Comparison of ENCODE assay signal across 11 mouse cellular contexts in genomic region chr5:89500182-89500581, GRCm38 (mm10). TPM values are rescaled to one million over a fixed set of nuclear protein-coding genes. Genes with fewer than 3 reads are reported as not detected.
DNase-seq lines count a peak whose midpoint lies in the region; ATAC-seq and TF ChIP-seq lines count a peak whose summit lies in the region.
"Had no signal": no experiment of that assay in that cellular context is flagged by ENCODE, and none has a peak within 500 bp of the region (broad histone marks: within the 10 kb centered on the region; RNA-seq: fewer than 3 reads in every experiment).

No protein-coding gene starts in this region.

- no peak for ATAC-seq in CD4-positive, CD25-positive, alpha-beta regulatory T cell, adult 4 months
- no peak for ATAC-seq in liver, embryonic 14.5 days (ENCODE audit: insufficient read depth)

- TF ChIP-seq EP300 in liver, embryonic 14.5 days (IDR thresholded peaks at IDR 0.05; ENCODE audit: low read depth): no peak

- H3K4me2 ChIP-seq in liver, embryonic 14.5 days (ENCODE audit: low read depth): no peak overlapping the region
- H3K4me2 ChIP-seq: lung, embryonic 15.5 days had no signal

- no peak overlapping the region for H3K4me3 ChIP-seq in liver, embryonic 14.5 days (ENCODE audit: insufficient read depth in 1 of 2, low read depth in 2 of 2, low read length in 2 of 2)
- H3K4me3 ChIP-seq: lung, embryonic 15.5 days had no signal

- WGBS in liver, embryonic 14.5 days (ENCODE audit: insufficient replicate concordance): 37% methylated on average over 6 of the region's 6 CpGs

- H3K4me1 ChIP-seq in liver, embryonic 14.5 days (replicated peaks; ENCODE audit: control insufficient read depth in 2 of 2, insufficient read depth in 2 of 2, low read length in 1 of 2): no peaks in the 10 kb centered on the region
- H3K4me1 ChIP-seq: lung, embryonic 15.5 days had no signal

- H3K27ac ChIP-seq in liver, embryonic 14.5 days: no peak overlapping the region
- H3K27ac ChIP-seq: lung, embryonic 15.5 days had no signal

- H3K9ac ChIP-seq in liver, embryonic 14.5 days (replicated peaks): no peak overlapping the region
- H3K9ac ChIP-seq: lung, embryonic 15.5 days had no signal

- no peaks in the 10 kb centered on the region for H3K9me3 ChIP-seq in liver, embryonic 14.5 days (ENCODE audit: control insufficient read depth, low read length)
- H3K9me3 ChIP-seq: lung, embryonic 15.5 days had no signal

- peak; percentile 3 for DNase-seq in CD4-positive, CD25-positive, alpha-beta regulatory T cell, adult 2 months (ENCODE audit: low read depth, low spot score)
- DNase-seq in right cerebral cortex, postnatal 14 days: peak; percentile 5
- no peak for DNase-seq in right cerebral cortex, postnatal 4 days
- DNase-seq in liver, embryonic 14.5 days (ENCODE audit: low read depth in 3 of 3, low spot score in 3 of 3): peak in 1 of 3 experiments; percentile 6
- no peak for DNase-seq in frontal cortex, postnatal 25 days (ENCODE audit: low spot score in 2 of 2)
- DNase-seq in thymus, postnatal 36 days: no peak
- no peak for DNase-seq in B cell, adult 2 months

- H3K36me3 ChIP-seq in liver, embryonic 14.5 days (replicated peaks; ENCODE audit: control insufficient read depth, insufficient read depth, low read depth): no peaks in the 10 kb centered on the region
- H3K36me3 ChIP-seq: lung, embryonic 15.5 days had no signal

- TF ChIP-seq CTCF in liver, embryonic 14.5 days (IDR thresholded peaks at IDR 0.05; ENCODE audit: low read depth): peak; percentile 56

- no peaks in the 10 kb centered on the region for H3K27me3 ChIP-seq in liver, embryonic 14.5 days (ENCODE audit: control insufficient read depth, insufficient read depth, low read length)
- H3K27me3 ChIP-seq: lung, embryonic 15.5 days had no signal

RNA-seq across cellular contexts. Expression of gene Npffr2, which starts 27.0 kb away (rescaled TPM):
- polyA plus RNA-seq in CD4-positive, CD25-positive, alpha-beta regulatory T cell, adult 4 months (2017; shearing (Covaris generic)): not detected
- not detected in 2 replicates for polyA plus RNA-seq in liver, embryonic 14.5 days (2012; rRNA removed)
- not detected in 2 replicates for polyA plus RNA-seq in liver, embryonic 14.5 days (2014; fragmentation: Nextera tagmentation; extraction: Ambion mirVana)
- polyA plus RNA-seq: heart, embryonic 16.5 days; lung, embryonic 15.5 days; small intestine, adult 2 months had no signal

RNA-seq across cellular contexts. Expression of gene Gc, which starts 42.5 kb away (rescaled TPM):
- not detected for polyA plus RNA-seq in CD4-positive, CD25-positive, alpha-beta regulatory T cell, adult 4 months (2017; shearing (Covaris generic))
- 140 and 236 TPM in 2 replicates for polyA plus RNA-seq in liver, embryonic 14.5 days (2012; rRNA removed)
- polyA plus RNA-seq in liver, embryonic 14.5 days (2014; fragmentation: Nextera tagmentation; extraction: Ambion mirVana): 245 and 258 TPM in 2 replicates
- polyA plus RNA-seq: small intestine, adult 2 months had no signal

Comparison
In these comparisons a context has a peak if more than half of its experiments do, and no peak if none do; other contexts are left out.
1. DNase-seq: peak in CD4-positive, CD25-positive, alpha-beta regulatory T cell, adult 2 months (single experiment) and right cerebral cortex, postnatal 14 days (single experiment); none in right cerebral cortex, postnatal 4 days (single experiment), frontal cortex, postnatal 25 days (0 of 2), thymus, postnatal 36 days (0 of 2) and B cell, adult 2 months (0 of 2).
2. RNA of gene Gc, which starts 42.5 kb away (polyA plus RNA-seq): 140 to 258 TPM in liver, embryonic 14.5 days; not detected in CD4-positive, CD25-positive, alpha-beta regulatory T cell, adult 4 months; every median in the first group is over 100 times any median in the second.